Mouse (Mus musculus): ENCODE measurements around the gene Ptges2.

Gene Ptges2

DNA sequence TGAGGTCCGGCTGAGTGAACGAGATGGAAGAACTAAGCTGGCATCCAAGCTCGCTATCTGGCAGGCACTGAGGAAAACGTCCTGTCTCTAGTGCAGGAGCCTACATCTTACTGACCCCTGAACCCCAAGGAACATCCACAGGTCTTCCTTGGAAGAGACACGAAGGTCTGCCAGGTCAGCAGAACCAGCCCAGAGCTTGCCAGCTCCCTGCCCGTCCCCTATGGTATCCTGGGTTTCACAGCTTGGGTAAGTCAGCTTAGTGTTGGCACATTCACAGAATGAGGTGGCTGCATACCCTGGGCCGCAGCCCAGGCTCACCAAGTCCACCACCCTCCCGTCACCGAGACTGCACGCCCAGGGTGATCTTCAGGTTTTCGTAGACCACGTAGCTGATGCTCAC is 20.1 kb downstream of the Ptges2 start:
- DNase-seq (ENCODE audit: low read depth) = no peak

- no peak for DNase-seq (ENCODE audit: low read depth)
These were observed 20.9 kb downstream of the Ptges2 start for GRCm38 (mm10) chr2:32416556-32416955.

DNA sequence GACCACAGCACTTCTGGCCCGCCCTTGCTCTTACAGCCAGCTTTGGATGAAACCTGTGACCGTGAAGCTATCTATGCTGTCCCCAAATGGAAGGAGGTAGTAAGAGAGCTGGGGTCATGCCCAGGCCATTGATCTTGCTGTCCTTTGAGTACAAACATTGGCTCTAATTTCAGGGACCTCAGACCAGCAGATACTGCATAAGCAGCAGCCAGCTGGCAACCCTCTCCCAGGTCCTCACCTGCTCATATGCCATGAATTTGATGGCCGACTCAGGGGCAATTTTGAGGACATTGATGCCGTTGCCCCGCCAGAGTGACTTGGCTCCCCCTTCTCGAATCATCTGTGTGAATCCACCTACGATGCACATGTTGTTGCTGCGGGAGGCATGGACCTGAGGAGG is 21.8 kb downstream of the Ptges2 start:
- DNase-seq (ENCODE audit: low read depth) = no peak

DNA sequence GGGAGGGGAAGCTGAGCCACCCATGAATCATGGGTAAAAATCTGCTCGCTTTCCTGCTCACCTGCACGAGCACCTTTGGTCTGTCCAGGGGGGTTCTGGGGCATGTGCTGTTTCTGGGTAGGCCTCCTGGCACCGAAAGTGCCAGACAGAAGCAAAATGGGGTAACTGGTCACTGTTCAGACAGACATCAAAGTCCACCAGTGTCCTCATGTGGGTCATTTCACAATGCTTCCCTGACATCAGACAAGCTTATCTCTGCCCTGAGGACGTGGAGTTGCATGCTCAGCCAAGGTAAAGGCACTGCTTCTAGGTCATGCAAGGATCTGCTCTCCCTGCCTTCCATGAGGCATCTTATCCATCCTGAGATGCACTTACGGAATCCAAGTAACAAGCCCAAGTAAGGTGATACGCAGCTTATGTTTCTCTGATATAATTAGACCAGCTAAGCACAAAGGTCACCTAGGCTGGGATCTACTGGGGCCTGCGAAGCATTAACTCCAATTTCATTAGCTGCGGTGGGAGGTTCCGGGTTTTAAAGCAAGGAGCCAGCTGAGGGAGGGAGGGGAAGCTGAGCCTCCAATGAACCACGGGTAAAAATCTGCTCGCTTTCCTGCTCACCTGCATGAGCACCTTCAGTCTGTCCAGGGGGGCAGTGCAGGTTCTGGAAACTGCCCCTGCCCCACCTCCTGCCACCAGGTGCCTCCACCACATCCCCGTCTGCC is 22.9 kb downstream of the Ptges2 start:
- DNase-seq (ENCODE audit: low read depth) = no peak

DNA sequence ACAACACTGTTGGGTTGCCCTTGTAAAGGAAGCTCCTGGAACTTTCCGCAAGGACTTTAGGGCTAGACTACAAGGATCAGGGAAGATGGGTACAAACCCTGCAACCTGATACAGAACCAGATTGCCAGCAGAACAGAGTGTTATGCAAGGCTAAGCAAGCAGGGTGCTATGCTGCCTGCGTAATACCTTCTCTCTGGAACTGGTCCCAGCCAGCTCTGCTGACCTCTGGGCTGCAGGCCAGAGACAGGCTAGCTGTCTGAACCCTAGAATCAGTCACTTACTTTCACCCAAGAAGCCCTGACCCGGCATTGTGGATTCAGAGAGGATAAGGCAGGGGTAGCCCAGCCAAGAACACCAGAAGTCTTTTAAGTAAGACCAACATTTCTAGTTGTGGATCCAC is 23.7 kb downstream of the Ptges2 start:
- DNase-seq (ENCODE audit: low read depth) = no peak

DNA sequence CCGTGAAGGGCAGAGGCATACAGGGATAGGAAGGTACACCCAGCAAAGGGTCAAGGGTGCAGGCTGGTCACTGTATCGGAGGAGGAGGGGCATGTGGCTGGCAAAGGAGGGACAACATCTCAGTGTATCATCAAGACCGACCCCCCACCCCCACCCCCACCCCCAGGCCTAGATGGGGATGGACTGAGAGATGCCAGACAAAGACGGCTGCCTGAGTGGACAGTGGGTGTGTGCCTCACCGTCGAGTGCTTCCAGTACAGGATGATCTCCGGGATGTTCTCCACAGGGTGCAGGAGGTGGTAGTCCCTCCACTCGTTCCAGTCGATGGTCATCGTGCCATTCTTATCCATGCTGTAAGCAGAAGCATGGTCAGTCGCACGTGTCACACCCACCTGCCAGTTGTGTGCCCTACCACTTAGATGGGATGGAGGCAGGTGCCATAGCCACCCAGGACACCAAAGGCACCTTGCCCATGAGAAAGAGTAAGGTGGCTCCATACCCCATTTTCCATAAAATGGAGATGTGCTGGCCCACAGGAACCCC is 24.4 kb downstream of the Ptges2 start:
- no peak for DNase-seq (ENCODE audit: low read depth)

DNA sequence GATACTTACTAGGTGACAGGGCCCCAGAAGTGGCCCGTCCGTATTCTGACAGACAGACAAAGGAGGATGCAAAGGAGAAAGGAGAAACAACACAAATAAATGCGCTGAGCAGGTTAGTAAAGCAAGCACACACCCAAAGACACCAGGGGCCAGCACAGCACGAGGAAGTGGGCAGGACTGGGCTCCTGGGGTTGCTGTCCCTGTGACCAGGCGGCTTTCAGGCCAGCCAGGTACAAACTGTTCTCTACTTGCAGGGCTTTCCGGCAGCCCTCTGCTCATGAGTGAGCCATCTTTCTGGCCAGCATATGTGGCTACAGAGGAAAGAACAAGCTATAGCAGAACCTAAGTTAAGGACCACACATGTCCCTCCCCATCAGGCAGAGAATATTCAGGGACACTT is 25.0 kb downstream of the Ptges2 start:
- DNase-seq (ENCODE audit: low read depth) = no peak

DNA sequence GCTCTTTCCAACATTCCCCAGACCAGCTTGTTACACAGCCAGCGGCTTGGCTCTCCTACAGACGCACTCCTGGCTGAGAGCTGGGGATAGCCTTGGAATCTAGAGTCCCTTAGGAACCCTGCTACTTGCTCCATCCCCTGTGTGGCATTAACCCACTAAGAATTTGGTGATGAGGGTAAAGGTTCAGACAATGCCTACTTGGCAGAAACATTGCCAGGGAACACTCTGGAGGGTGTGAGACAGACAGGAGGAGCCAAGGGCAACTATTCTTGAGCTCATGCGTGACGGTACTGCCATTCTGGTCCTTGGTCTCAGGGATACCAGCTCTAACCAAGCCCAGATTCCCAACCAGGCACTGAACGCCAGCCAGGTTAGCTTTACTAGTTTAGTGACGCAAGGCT is 26.2 kb downstream of the Ptges2 start:
- no peak for DNase-seq (ENCODE audit: low read depth)

DNA sequence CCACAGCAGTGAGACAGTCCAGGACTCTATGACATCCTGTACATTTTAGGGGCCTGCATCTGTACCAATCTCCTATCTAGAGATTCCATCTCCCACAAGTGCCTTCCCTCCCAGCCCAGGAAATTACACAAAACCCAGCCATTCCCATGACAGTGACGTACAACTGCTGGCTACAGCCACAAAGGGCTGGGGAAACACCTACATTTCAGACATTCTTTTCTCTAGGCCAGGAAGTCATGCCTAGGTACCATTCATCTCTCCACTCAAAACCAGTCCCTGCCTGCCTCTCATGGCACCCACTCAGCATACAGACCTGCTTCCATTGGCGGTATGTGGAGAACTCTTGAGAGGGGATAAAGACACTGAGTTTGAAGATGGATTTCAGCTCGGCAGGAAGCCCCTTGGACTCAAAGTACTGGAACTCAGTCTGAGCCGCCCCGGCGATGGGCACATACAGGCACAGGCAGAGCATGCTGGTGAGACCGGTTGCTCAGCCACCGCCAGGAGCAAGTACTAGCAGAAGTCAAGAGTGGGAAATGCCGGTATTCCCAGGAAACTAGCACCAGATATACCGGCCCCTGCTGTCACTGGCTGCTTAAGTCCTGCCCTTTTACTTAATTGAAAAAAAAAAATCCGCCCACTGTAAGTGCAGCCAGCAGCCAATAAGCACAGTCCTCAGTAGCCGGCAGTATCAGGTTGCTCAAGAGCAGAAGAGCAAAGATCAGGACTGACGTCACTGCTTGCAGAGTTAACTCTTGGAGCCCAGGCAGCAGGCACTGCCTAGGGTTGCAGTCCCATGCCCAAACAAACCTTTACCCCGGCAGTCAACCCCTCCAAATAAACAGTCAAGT is 28.0 kb downstream of the Ptges2 start:
- DNase-seq (ENCODE audit: low read depth) = peak; percentile 63

- no peak for DNase-seq (ENCODE audit: low read depth)
These were observed 29.1 kb downstream of the Ptges2 start for GRCm38 (mm10) chr2:32424796-32425195.

DNA sequence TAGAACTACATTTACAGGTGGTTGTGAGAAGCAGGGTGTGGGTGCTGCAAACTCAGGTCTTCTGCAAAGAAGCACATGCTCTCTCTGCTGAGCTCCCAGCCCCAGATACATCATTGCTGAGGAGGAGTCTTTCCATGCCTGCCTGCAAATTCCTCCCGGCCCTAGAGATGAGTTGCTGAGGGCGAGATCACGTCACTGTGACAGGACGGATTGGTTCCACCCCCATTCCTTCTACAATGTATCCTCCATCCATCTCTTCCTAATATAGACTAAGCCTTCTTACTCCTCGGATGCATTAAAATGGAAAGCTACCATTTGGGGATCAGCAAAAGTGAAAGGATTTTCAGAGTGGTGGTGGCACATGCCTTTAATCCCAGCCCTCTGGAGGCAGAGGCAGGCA is 29.9 kb downstream of the Ptges2 start:
- DNase-seq (ENCODE audit: low read depth) = no peak

GRCm38 (mm10) chr2:32426141-32426540 is 30.4 kb downstream of the Ptges2 start:
- DNase-seq (ENCODE audit: low read depth) = no peak

DNA sequence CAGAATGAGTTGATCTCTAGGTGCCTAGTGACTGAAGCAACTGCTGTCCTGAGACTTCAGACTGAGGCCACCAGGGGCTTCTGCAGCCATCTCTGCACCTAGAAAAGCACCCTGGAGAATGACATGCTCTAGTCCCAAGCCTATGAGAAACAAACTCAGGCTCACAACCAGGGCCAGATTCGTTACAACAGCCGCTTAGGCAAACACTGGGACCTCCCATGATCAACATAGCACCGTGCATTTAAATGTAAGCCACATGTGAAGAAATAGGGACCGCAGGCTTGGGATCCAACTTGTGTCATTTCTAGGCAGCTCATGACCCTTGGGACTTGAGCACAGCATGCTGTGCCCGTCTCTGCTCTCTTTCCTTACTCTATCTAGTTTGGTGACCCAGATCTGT is 32.0 kb downstream of the Ptges2 start:
- DNase-seq (ENCODE audit: low read depth) = no peak

DNA sequence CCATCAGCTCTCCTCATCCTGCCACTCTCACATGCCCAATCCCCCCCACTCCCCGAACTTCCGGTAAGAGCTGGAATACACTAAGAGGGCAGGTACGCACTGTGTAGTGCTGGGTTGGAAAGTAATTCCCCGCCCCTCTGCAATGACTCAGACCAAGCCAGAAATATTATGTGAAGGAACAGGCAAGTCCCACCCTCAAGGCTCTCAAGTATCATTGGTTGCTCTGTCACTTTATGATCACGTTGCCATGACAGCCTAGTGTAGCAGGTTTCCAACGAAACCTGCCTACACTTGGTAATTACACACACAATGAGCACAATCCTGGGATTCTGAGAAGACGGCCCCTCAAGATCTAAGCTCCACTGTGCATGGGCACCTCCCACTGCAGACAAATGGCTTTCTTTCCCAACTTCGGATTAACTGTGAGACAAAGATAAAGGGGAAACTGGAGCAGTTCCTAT is 32.6 kb downstream of the Ptges2 start:
- DNase-seq (ENCODE audit: low read depth) = no peak

DNA sequence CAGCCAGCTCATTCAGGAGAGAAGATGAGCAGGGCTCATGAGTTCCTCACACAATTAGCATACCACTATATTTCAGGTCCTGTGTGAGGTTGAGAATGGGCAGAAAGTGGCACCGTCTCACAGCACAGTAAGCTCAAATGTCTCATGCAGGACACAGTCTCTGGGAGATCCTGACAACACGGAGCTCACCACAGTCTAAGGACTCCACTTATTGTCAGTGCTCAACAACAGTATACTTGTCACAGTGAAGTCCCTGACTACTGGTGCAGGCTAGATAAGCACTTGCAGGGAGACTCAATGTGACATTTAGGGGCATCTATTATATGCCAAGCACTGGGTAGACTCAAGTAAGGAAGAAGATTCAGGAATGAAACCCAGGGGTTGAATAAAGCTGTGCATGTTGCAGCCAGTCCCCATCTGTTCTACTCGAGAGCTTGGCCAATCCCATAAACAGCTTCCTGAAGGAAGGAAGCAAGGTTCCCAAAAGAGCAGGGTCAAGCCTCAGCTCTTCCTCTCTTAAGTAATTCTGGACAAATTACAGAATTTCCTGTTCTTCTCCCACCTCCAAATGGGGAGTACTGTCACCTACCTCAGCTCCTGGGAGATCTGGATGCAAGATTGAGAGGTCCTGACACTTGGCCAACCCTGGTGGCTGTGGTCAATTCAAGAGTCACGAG is 33.7 kb downstream of the Ptges2 start:
- no peak for DNase-seq (ENCODE audit: low read depth)

- DNase-seq (ENCODE audit: low read depth) = no peak
These were observed 35.3 kb downstream of the Ptges2 start for GRCm38 (mm10) chr2:32430701-32431676.

- DNase-seq (ENCODE audit: low read depth) = no peak
These were observed 41.1 kb downstream of the Ptges2 start for GRCm38 (mm10) chr2:32436686-32437372.

DNA sequence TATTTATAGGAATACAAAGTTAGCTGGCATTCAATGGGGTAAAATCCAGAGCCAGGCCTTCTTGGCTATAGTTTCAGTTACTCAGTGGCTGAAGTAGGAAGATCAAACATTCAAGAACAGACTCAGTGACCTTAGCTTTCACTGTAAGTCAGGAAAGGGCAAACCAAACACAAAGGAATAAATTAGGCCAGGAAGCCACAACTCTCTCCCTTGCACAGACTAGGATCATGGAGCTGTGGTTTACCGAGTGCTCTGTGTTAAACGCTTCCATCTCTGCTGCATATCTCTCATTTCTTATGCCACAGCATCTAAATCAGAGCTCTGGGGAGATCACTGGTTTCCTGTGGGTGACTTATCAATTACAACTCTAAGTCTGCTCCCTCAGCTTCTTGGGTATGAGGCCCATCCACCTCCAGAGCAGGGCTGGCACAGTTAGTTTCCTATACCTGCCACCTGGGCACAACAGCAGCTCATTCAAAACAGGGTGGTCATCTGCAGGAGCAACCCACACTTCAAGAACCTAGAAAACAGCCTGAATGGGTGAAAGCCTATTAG is 42.0 kb downstream of the Ptges2 start:
- no peak for DNase-seq (ENCODE audit: low read depth)

DNA sequence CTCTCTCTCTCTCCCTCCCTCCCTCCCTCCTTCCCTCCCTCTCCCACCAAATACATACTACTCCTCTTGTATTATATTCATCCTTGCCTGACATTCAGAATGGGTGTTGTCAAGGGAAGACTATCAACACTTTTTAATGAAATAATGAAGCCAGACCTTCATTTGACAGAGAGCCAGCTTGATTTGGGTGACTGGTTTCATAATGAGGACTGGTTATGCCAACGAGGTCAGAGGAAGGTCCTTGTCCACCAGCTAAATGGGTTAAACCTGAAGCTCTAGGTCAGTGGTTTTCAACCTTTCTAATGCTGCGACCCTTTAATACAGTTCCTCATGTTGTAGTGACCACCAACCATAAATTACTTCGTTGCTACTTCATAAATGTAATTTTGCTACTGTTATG is 43.0 kb downstream of the Ptges2 start:
- no peak for DNase-seq (ENCODE audit: low read depth)

DNA sequence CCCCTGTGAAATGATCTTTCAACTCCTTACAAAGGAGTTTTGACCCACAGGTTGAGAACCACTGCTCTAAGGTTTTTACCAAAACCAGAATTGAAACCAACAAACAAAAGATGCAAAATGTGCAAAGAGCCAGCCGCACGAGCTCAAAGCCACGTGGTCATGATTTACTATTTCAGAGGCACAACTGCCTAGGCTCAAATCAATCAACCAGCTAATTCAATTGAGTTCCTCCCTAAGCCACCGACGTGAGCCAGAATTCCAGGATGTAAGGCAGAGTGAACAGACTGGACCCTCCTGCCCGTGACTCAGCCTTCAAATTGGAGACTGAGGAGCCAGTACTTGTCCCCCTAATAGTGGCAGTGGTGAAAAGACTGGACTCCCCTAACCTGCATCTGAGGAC is 43.5 kb downstream of the Ptges2 start:
- DNase-seq (ENCODE audit: low read depth) = no peak
